Mouse (Mus musculus): ENCODE data around the gene Mrgprb8. TPM values are rescaled to one million over a fixed set of nuclear protein-coding genes. Genes with fewer than 3 reads are reported as not detected.
"Not testable (repeated sequence)": the region's sequence is repeated elsewhere in the genome, so short reads cannot be mapped to it uniquely, and the experiment has no call there.

Gene Mrgprb8
- polyA plus RNA-seq (2014; fragmentation: Nextera tagmentation; extraction: Ambion mirVana): not detected in 2 replicates

GRCm38 (mm10) chr7:48388226-48388625, at the start of gene Mrgprb8:
Gene Mrgprb8, plus strand, starts transcription at chr7:48388526.
- WGBS: 65% methylated on average over 2 of the region's 2 CpGs
- H3K36me3 ChIP-seq (replicated peaks; ENCODE audit: control insufficient read depth, insufficient read depth, low read depth, low read length): no peaks in the 10 kb centered on the region
- no peak within 1 kb of the TSS for H3K4me2 ChIP-seq (ENCODE audit: low read depth, low read length)
- H3K27me3 ChIP-seq (ENCODE audit: control insufficient read depth, insufficient read depth, low read length): no peaks in the 10 kb centered on the region
- no peak for ATAC-seq (replicated peaks; ENCODE audit: insufficient number of reproducible peaks, low FRiP score, low TSS enrichment, low read depth)
- H3K27ac ChIP-seq (replicated peaks; ENCODE audit: low read depth, low read length): no peak within 1 kb of the TSS
- no peak within 1 kb of the TSS for H3K9ac ChIP-seq (replicated peaks; ENCODE audit: low read length)
- no peak within 1 kb of the TSS for H3K4me3 ChIP-seq (ENCODE audit: low read depth, low read length)
- no peak for DNase-seq (ENCODE audit: low spot score)
- no peaks in the 10 kb centered on the region for H3K4me1 ChIP-seq (ENCODE audit: control insufficient read depth, insufficient read depth, low read length)
- H3K9me3 ChIP-seq (replicated peaks; ENCODE audit: control insufficient read depth, low read length): no peaks in the 10 kb centered on the region

- not testable (repeated sequence) for ATAC-seq (replicated peaks; ENCODE audit: insufficient number of reproducible peaks, low FRiP score, low TSS enrichment, low read depth); H3K27me3 ChIP-seq (ENCODE audit: control insufficient read depth, insufficient read depth, low read length); H3K9ac ChIP-seq (replicated peaks; ENCODE audit: low read length); H3K4me3 ChIP-seq (ENCODE audit: low read depth, low read length); H3K4me1 ChIP-seq (ENCODE audit: control insufficient read depth, insufficient read depth, low read length); H3K36me3 ChIP-seq (replicated peaks; ENCODE audit: control insufficient read depth, insufficient read depth, low read depth, low read length); H3K4me2 ChIP-seq (ENCODE audit: low read depth, low read length); H3K9me3 ChIP-seq (replicated peaks; ENCODE audit: control insufficient read depth, low read length); DNase-seq (ENCODE audit: low spot score); H3K27ac ChIP-seq (replicated peaks; ENCODE audit: low read depth, low read length)
- 82% methylated on average over 3 of the region's 3 CpGs for WGBS
Observed at GRCm38 (mm10) chr7:48435936-48436335, 47.6 kb downstream of the Mrgprb8 start.

DNA sequence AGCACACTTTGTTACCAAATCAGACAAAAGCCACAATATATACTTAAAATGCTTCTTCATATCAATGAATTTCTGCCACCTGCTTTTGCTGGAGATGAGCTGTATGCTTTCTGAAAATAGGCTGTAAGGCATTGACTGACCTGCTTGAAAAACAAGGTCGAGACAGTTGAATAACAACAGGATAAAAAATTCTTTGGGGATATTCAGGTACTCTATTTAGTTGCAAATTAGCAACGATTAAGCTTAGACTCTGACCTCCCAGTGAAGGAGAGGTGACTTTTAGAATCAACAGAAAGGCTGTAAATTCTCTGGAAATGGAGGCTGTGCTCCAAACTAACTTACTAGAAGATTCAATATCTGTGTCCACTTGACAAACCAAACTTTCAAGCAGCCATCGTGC, 48.3 kb downstream of the Mrgprb8 start:
- no peaks in the 10 kb centered on the region for H3K27me3 ChIP-seq (ENCODE audit: control insufficient read depth, insufficient read depth, low read length)
- H3K36me3 ChIP-seq (replicated peaks; ENCODE audit: control insufficient read depth, insufficient read depth, low read depth, low read length): no peaks in the 10 kb centered on the region
- WGBS: 61% methylated on average over 3 of the region's 3 CpGs
- no peaks in the 10 kb centered on the region for H3K4me1 ChIP-seq (ENCODE audit: control insufficient read depth, insufficient read depth, low read length)
- ATAC-seq (replicated peaks; ENCODE audit: insufficient number of reproducible peaks, low FRiP score, low TSS enrichment, low read depth): no peak
- H3K9me3 ChIP-seq (replicated peaks; ENCODE audit: control insufficient read depth, low read length): no peaks in the 10 kb centered on the region
- H3K27ac ChIP-seq (replicated peaks; ENCODE audit: low read depth, low read length): no peak overlapping the region
- no peak overlapping the region for H3K4me3 ChIP-seq (ENCODE audit: low read depth, low read length)
- no peak overlapping the region for H3K9ac ChIP-seq (replicated peaks; ENCODE audit: low read length)
- DNase-seq (ENCODE audit: low spot score): no peak
- no peak overlapping the region for H3K4me2 ChIP-seq (ENCODE audit: low read depth, low read length)

Other genes starting within 250 kb of the Mrgprb8 start
- gene Mrgprb5, start 219.5 kb upstream of the Mrgprb8 start, polyA plus RNA-seq (2014; fragmentation: Nextera tagmentation; extraction: Ambion mirVana): not detected in 2 replicates
- not detected in 2 replicates for gene Mrgprb4, start 189.2 kb upstream of the Mrgprb8 start, polyA plus RNA-seq (2014; fragmentation: Nextera tagmentation; extraction: Ambion mirVana)
- gene Mrgprb1, start 67.8 kb downstream of the Mrgprb8 start, polyA plus RNA-seq (2014; fragmentation: Nextera tagmentation; extraction: Ambion mirVana): not detected in 2 replicates
- gene Mrgprx2, start 110.8 kb downstream of the Mrgprb8 start, polyA plus RNA-seq (2014; fragmentation: Nextera tagmentation; extraction: Ambion mirVana): not detected in 2 replicates
- not detected in 2 replicates for gene Mrgprb2, start 169.6 kb downstream of the Mrgprb8 start, polyA plus RNA-seq (2014; fragmentation: Nextera tagmentation; extraction: Ambion mirVana)

All from embryonic facial prominence, embryonic 11.5 days (tissue).